Mouse (Mus musculus): ENCODE results near the gene Lim2. TPM values are rescaled to one million over a fixed set of nuclear protein-coding genes. Genes with fewer than 3 reads are reported as not detected.
A peak's percentile ranks its signal among the peaks of the same experiment; 100 is the strongest.

Lim2 gene
- total RNA-seq (2012; rRNA removed) (not detected in 2 replicates), polyA plus RNA-seq (2012; ENCODE audit: insufficient read depth in 1 of 2, insufficient read length in 2 of 2, low read depth in 1 of 2, low replicate concordance in 2 of 2, missing spikeins in 1 of 2) (not detected)

GRCm38 (mm10) chr7:43427406-43427805, at the start of gene Lim2:
Lim2 (plus strand) TSS chr7:43427670.
- no peaks in the 10 kb centered on the region for H3K4me1 ChIP-seq (ENCODE audit: control insufficient read depth in 1 of 2, insufficient read depth in 2 of 2, low read length in 2 of 2)
- no peak within 1 kb of the TSS for H3K9ac ChIP-seq (ENCODE audit: control insufficient read depth, low read depth, low read length, poor library complexity, severe bottlenecking)
- no peak within 1 kb of the TSS for H3K27ac ChIP-seq (ENCODE audit: control insufficient read depth, low read depth, low read length)
- no peak for DNase-seq (ENCODE audit: low read depth, low spot score)
- TF ChIP-seq SIN3A (IDR thresholded peaks at IDR 0.05; ENCODE audit: low read length) (no peak), JUND (IDR thresholded peaks at IDR 0.05; ENCODE audit: low read depth, low read length) (no peak), NRF1 (IDR thresholded peaks at IDR 0.05; ENCODE audit: insufficient read depth, low read depth, low read length, poor library complexity, severe bottlenecking) (no peak), GABPA (IDR thresholded peaks at IDR 0.05; ENCODE audit: low read depth, low read length) (no peak), CTCF (IDR thresholded peaks at IDR 0.05 in 2 of 3, conservative IDR thresholded peaks at IDR 0.05 in 1 of 3; ENCODE audit: control insufficient read depth in 1 of 3, insufficient read depth in 1 of 3, low read depth in 2 of 3, low read length in 3 of 3, poor library complexity in 1 of 3, severe bottlenecking in 1 of 3) (no peak), MAX (IDR thresholded peaks at IDR 0.05; ENCODE audit: low read length) (no peak), UBTF (IDR thresholded peaks at IDR 0.05; ENCODE audit: borderline replicate concordance, insufficient read depth, low read depth, low read length) (no peak), GATA1 (IDR thresholded peaks at IDR 0.05; ENCODE audit: low read depth, low read length) (no peak), CHD1 (IDR thresholded peaks at IDR 0.05; ENCODE audit: low read depth, low read length) (no peak)
- no peaks in the 10 kb centered on the region for H3K27me3 ChIP-seq (ENCODE audit: control insufficient read depth in 1 of 2, insufficient read depth in 2 of 2, low read length in 2 of 2)
- H3K79me2 ChIP-seq (ENCODE audit: control insufficient read depth, insufficient read depth, low read length, poor library complexity), result no peaks in the 10 kb centered on the region
- no peaks in the 10 kb centered on the region for H3K36me3 ChIP-seq (ENCODE audit: control insufficient read depth in 1 of 2, insufficient read depth in 2 of 2, low read length in 2 of 2)
- no peaks in the 10 kb centered on the region for H3K9me3 ChIP-seq (replicated peaks; ENCODE audit: insufficient read depth, low read length)
- no peak within 1 kb of the TSS for H3K4me3 ChIP-seq (ENCODE audit: control insufficient read depth in 1 of 2, insufficient read depth in 1 of 2, low read depth in 2 of 2, low read length in 2 of 2)

GRCm38 (mm10) chr7:43378226-43378625, 49.2 kb upstream of the Lim2 start:
- Histone ChIP-seq H3K4me1 (ENCODE audit: control insufficient read depth in 1 of 2, insufficient read depth in 2 of 2, low read length in 2 of 2) (no peaks in the 10 kb centered on the region), H3K9ac (ENCODE audit: control insufficient read depth, low read depth, low read length, poor library complexity, severe bottlenecking) (no peak overlapping the region), H3K9me3 (replicated peaks; ENCODE audit: insufficient read depth, low read length) (no peaks in the 10 kb centered on the region), H3K36me3 (ENCODE audit: control insufficient read depth in 1 of 2, insufficient read depth in 2 of 2, low read length in 2 of 2) (no peaks in the 10 kb centered on the region), H3K27ac (ENCODE audit: control insufficient read depth, low read depth, low read length) (no peak overlapping the region), H3K27me3 (ENCODE audit: control insufficient read depth in 1 of 2, insufficient read depth in 2 of 2, low read length in 2 of 2) (no peaks in the 10 kb centered on the region), H3K79me2 (ENCODE audit: control insufficient read depth, insufficient read depth, low read length, poor library complexity) (no peaks in the 10 kb centered on the region), H3K4me3 (ENCODE audit: control insufficient read depth in 1 of 2, insufficient read depth in 1 of 2, low read depth in 2 of 2, low read length in 2 of 2) (no peak overlapping the region)
- DNase-seq (ENCODE audit: low read depth, low spot score), result peak; percentile 72
- TF ChIP-seq MYC (IDR thresholded peaks at IDR 0.05; ENCODE audit: low read depth, low read length) (peak; percentile 36; the same call in 1 of the 2 replicates), CTCF (IDR thresholded peaks at IDR 0.05 in 2 of 3, conservative IDR thresholded peaks at IDR 0.05 in 1 of 3; ENCODE audit: control insufficient read depth in 1 of 3, insufficient read depth in 1 of 3, low read depth in 2 of 3, low read length in 3 of 3, poor library complexity in 1 of 3, severe bottlenecking in 1 of 3) (peak; percentile 51 to 84 (median 67)), JUND (IDR thresholded peaks at IDR 0.05; ENCODE audit: low read depth, low read length) (no peak), CHD2 (IDR thresholded peaks at IDR 0.05; ENCODE audit: low read length) (no peak), ZC3H11A (IDR thresholded peaks at IDR 0.05; ENCODE audit: low read depth, low read length) (peak; percentile 76), RAD21 (IDR thresholded peaks at IDR 0.05; ENCODE audit: low read depth, low read length) (peak; percentile 79), POLR2AphosphoS5 (IDR thresholded peaks at IDR 0.05; ENCODE audit: borderline replicate concordance, low read depth, low read length) (no peak), POLR2A (IDR thresholded peaks at IDR 0.05; ENCODE audit: control insufficient read depth in 1 of 2, insufficient read depth in 1 of 2, low read depth in 1 of 2, low read length in 2 of 2, poor library complexity in 1 of 2) (no peak), SMC3 (IDR thresholded peaks at IDR 0.05; ENCODE audit: low read depth, low read length) (peak; percentile 87)

Data from MEL (cell line).